Mouse (Mus musculus) liver, postnatal 0 days (tissue): Measurements from ENCODE around the gene Slc38a4.

Experiments used
- CTCF ChIP-seq: sonication (generic); IDR thresholded peaks from 2 replicates; pipeline ENCODE4 v1.5.1; 2016; ENCODE audit warnings: antibody characterized with exemption, low read depth
- EP300 ChIP-seq: IDR thresholded peaks from 2 replicates; pipeline ENCODE4 v1.6.1; 2016; ENCODE audit warnings: antibody characterized with exemption, low read depth, mild to moderate bottlenecking

DNA sequence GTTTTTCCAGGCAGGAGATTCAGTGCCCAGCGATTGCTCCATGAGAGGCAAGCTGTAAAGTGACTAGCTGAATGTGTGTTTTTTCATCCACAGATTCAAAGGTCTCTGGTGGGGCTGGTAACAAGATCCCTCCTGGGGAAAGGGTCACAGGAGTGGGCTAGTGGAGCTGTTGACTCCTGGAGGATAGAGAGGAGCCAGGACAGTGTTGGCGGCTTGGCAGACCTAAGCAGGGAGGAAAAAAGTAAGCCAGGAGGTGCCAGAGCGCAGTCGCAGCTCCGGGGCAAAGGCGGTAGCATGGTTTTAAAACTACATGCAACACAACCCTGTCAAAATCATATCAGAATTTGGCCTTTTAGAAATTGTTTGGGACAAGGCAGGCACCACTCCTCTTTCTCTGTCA is 52.6 kb downstream of the Slc38a4 start:
- TF ChIP-seq CTCF: no peak
- no peak for TF ChIP-seq EP300
